18 mouse cellular contexts compared by ENCODE assay signal in genomic region chr9:26700329-26700728, GRCm38 (mm10). TPM values are rescaled to one million over a fixed set of nuclear protein-coding genes. Genes with fewer than 3 reads are reported as not detected.
A peak's percentile ranks its signal among the peaks of the same experiment; 100 is the strongest.
DNase-seq lines count a peak whose midpoint lies in the region.
"Had no signal": no experiment of that assay in that cellular context is flagged by ENCODE, and none has a peak within 500 bp of the region (broad histone marks: within the 10 kb centered on the region; RNA-seq: fewer than 3 reads in every experiment).

No protein-coding gene starts in this region.

- intact Hi-C loops in left cerebral cortex, postnatal 36 days (cut with DNase I): no loop called here

- peak; percentile 32 to 37 for DNase-seq in cerebellum, postnatal 10 days
- DNase-seq in cerebellum, adult 11 months: no peak
- DNase-seq in kidney, adult 18-20 months: peak; percentile 14
- DNase-seq in kidney, postnatal 4 days: no peak
- DNase-seq in left cerebral cortex, postnatal 36 days (ENCODE audit: low spot score in 2 of 2): peak; percentile 28 to 41
- no peak for DNase-seq in left cerebral cortex, adult 11 months (ENCODE audit: low spot score)
- peak; percentile 3 for DNase-seq in skeletal muscle tissue, adult 2 months (ENCODE audit: low read depth, low spot score)
- DNase-seq in spleen, adult 18-20 months: no peak
- DNase-seq: adrenal gland, adult 2 months; B cell, adult 2 months; heart, postnatal 10 days; layer of hippocampus, postnatal 36 days; lung, postnatal 4 days; midbrain, embryonic 14.5 days; thymus, postnatal 14 days had no signal

RNA-seq across cellular contexts. Expression of gene B3gat1, which starts 33.2 kb away (rescaled TPM):
- total RNA-seq in left cerebral cortex, postnatal 36 days (2021): 100 to 1,000 TPM; 210 to 227 TPM
- total RNA-seq: CH12.LX; heart, postnatal 10 days; liver, adult 2 months; megakaryocyte-erythroid progenitor cell, adult 5-6 weeks had no signal

Comparison
In these comparisons a context has a peak if more than half of its experiments do, and no peak if none do; other contexts are left out.
1. DNase-seq: peak in cerebellum, postnatal 10 days (2 of 2), kidney, adult 18-20 months (single experiment), left cerebral cortex, postnatal 36 days (2 of 2) and skeletal muscle tissue, adult 2 months (single experiment); none in cerebellum, adult 11 months (single experiment), kidney, postnatal 4 days (0 of 2), left cerebral cortex, adult 11 months (single experiment) and spleen, adult 18-20 months (0 of 2).